Mouse (Mus musculus) cortical plate, adult 2 months (tissue): Measurements from ENCODE around the gene Thyn1. TPM values are rescaled to one million over a fixed set of nuclear protein-coding genes. Genes with fewer than 3 reads are reported as not detected.

ENCODE experiments used
- H3K27ac ChIP-seq: fragments of 200-500 bp; 2 replicates; pipeline ENCODE4 v1.5.1; 2012; ENCODE audit warnings: low read length, control low read depth, inconsistent platforms; ENCODE audit not compliant: insufficient read depth
- H3K4me1 ChIP-seq: fragments of 200-500 bp; 2 replicates; pipeline ENCODE4 v1.6.1; 2011; ENCODE audit warnings: low read length; ENCODE audit not compliant: control insufficient read depth, insufficient read depth
- H3K4me3 ChIP-seq: fragments of 200-500 bp; 2 replicates; pipeline ENCODE4 v1.5.1; 2011; ENCODE audit warnings: mild to moderate bottlenecking, low read length, control low read depth; ENCODE audit not compliant: insufficient read depth
- CTCF ChIP-seq: fragments of 200-500 bp; IDR thresholded peaks from 2 replicates; pipeline ENCODE4 v1.5.1; 2011; ENCODE audit warnings: mild to moderate bottlenecking, control low read depth, low read length; ENCODE audit not compliant: insufficient read depth; ENCODE audit errors: extremely low read depth
- POLR2A ChIP-seq: fragments of 200-500 bp; IDR thresholded peaks from 2 replicates; pipeline ENCODE4 v1.6.1; 2011; ENCODE audit warnings: mild to moderate bottlenecking, low read length, control low read depth; ENCODE audit not compliant: insufficient read depth; ENCODE audit errors: extremely low read depth
- polyA plus RNA-seq: library from polyadenylated mRNA; depleted of rRNA; stranded (reverse); fragments of >200 nt; gene quantifications from 2 replicates; pipeline ENCODE4 v1.2.3, GENCODE M21; 2012; rRNA removed

Gene Thyn1
- polyA plus RNA-seq, 1 experiment = 64.2 TPM

- H3K4me3 ChIP-seq = peak overlapping the region; percentile 55
- TF ChIP-seq POLR2A (no peak), CTCF (no peak)
- H3K27ac ChIP-seq = peak overlapping the region; percentile 92
- peaks cover 6% of the 10 kb centered on the region; the same call in 1 of the 2 replicates for H3K4me1 ChIP-seq
Observed at GRCm38 (mm10) chr9:27029022-27029827, 29.7 kb downstream of the Thyn1 start.

DNA sequence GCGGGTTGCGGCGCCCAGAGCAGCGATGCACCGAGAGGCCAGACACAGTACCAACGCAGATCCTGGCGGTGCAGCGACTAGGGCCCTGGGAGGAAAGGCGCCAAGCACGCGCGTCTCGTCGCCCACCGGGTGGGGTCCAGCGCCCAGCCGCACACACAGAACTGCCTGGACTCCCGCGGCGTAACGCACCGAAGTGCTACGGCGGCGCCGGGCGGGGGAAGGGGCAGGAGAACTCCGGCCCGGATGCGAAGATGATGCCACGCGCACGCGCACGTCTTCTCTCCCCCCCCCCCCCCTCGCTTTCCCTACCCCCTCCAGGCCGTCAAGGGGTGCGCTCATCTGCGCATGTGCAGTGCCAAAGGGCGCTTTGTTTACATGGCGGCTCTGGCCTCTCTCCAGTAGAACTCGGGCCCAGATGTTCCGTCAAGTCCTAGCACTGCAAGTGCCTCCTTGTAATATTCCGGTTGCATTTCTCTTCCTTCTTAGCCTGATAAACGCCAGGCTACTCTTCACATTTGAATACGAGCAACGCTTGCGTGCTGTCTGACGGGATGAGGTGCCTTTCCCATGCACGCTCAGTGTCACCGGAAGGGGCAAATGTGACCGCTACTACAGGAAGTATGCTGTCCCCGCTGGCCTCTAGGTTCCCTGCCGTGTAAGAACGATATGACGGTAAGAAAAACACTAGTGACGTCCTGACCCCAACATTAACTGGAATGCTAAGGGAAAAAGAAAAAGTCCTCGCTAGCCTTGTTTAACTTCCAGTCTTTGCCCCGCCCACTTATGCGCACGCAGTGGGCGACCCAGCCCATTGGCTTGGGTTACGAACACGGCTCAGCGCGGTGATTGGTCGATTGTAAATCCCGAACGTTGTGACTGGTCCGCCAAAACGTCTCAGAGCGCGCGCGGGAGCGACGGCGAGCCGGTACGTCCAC, 30.6 kb downstream of the Thyn1 start, which contains the start of the genes Vps26b and Ncapd3:
Gene Vps26b, minus strand, starts transcription at position 238 of the 935 bp plus-strand sequence.
Gene Ncapd3, plus strand, starts transcription at position 348 of the 935 bp plus-strand sequence.
- TF ChIP-seq POLR2A (peak; percentile 79), CTCF (no peak)
- peak within 1 kb of the TSS; percentile 92 for H3K27ac ChIP-seq

DNA sequence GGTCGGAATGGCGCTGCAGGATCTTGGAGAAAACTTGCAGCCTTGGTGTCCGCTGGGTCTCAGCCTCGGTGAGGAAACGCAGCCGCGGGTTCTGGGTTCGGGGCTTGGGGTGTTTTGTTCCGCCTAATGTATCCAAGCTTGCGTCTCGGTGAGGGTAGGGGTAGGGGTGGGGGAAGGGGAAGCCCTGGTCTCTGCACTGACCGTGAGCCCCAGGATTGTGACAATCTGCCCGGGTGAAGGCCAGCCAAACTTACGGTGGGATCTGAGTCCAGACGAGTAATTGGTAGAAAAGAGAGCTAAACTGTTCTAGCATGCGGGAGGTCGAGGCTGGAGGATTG, 31.2 kb downstream of the Thyn1 start:
- Histone ChIP-seq H3K4me3 (peak overlapping the region; percentile 55), H3K27ac (no peak overlapping the region), H3K4me1 (peaks cover 2% of the 10 kb centered on the region; the same call in 1 of the 2 replicates)
- no peak for TF ChIP-seq CTCF
- TF ChIP-seq POLR2A = no peak

More for the DNA sequence above, 30.6 kb downstream of the Thyn1 start, which contains the start of the genes Vps26b and Ncapd3:
- Histone ChIP-seq H3K4me3 (peak within 1 kb of the TSS; percentile 55), H3K4me1 (peaks cover 2% of the 10 kb centered on the region; the same call in 1 of the 2 replicates)

DNA sequence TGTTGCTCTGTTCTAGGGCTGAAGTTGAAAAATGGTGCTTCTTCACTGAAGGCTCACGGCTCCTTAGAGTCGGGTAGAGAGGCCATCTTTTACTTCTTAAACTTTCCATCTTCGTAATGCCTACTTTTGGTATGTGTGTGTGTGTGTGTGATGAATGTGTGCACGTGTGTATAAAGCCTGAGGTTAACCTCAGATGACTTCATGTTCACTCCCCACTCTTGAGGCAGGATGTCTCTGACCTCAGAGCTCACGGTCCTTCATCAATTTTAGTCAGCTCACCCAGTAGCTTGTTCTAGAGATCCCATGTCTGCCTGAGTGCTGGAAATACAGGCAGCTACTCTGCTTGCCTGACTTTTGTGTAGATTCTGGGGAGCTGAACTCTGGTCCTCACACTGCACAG, 44.4 kb downstream of the Thyn1 start:
- no peak for TF ChIP-seq CTCF
- TF ChIP-seq POLR2A = no peak
- no peaks in the 10 kb centered on the region for H3K4me1 ChIP-seq
- no peak overlapping the region for H3K27ac ChIP-seq
- H3K4me3 ChIP-seq = no peak overlapping the region

DNA sequence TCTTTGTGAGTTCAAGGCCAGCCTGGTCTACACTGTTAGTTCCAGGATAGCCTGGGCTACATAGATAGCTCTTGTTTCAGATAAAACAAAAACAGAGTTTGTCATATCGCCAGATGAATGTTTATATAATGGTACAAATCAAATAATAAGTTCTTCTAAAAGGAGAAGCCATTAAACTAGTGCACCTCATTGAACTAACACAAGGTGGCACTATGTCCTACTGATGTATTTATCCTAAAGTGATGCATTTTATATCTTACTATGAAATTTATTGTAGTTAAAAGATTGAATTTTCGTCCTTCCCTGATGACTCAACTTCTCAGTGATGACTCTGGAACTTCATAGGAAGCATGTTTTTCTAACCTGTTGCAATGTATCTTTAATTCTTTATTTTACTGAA, 50.0 kb downstream of the Thyn1 start:
- Histone ChIP-seq H3K4me1 (no peaks in the 10 kb centered on the region), H3K27ac (no peak overlapping the region), H3K4me3 (no peak overlapping the region)
- TF ChIP-seq CTCF (no peak), POLR2A (no peak)

Other genes starting within 250 kb of the Thyn1 start
- 0.42 and 0.44 TPM in 2 replicates for gene Glb1l2, start 193.2 kb upstream of the Thyn1 start, polyA plus RNA-seq
- gene Glb1l3, start 138.8 kb upstream of the Thyn1 start, polyA plus RNA-seq = 0.08 TPM in 1 of 2 replicates, not detected in the other
- 0.04 TPM in 1 of 2 replicates, not detected in the other for gene Gm1110, start 76.6 kb upstream of the Thyn1 start, polyA plus RNA-seq
- 36.4 and 37.4 TPM in 2 replicates for gene Acad8, start 144 bp upstream of the Thyn1 start, polyA plus RNA-seq
- gene Vps26b, start 30.4 kb downstream of the Thyn1 start, polyA plus RNA-seq = 73.3 and 79.4 TPM in 2 replicates
- gene Ncapd3, start 30.5 kb downstream of the Thyn1 start, polyA plus RNA-seq = 35.1 and 35.2 TPM in 2 replicates
- 58.8 and 59.0 TPM in 2 replicates for gene Jam3, start 155.7 kb downstream of the Thyn1 start, polyA plus RNA-seq